Mouse (Mus musculus) liver, adult 2 months (tissue): ENCODE data around the gene Ap2s1.

Source experiments
- CTCF ChIP-seq: fragments of 200-500 bp; IDR thresholded peaks from 2 replicates; pipeline ENCODE4 v1.5.1; 2011; ENCODE audit warnings: low read depth, low read length, control low read depth
- POLR2A ChIP-seq: fragments of 200-500 bp; IDR thresholded peaks from 2 replicates; pipeline ENCODE4 v1.6.1; 2011; ENCODE audit warnings: low read length, control low read depth; ENCODE audit not compliant: insufficient read depth; ENCODE audit errors: extremely low read depth

DNA sequence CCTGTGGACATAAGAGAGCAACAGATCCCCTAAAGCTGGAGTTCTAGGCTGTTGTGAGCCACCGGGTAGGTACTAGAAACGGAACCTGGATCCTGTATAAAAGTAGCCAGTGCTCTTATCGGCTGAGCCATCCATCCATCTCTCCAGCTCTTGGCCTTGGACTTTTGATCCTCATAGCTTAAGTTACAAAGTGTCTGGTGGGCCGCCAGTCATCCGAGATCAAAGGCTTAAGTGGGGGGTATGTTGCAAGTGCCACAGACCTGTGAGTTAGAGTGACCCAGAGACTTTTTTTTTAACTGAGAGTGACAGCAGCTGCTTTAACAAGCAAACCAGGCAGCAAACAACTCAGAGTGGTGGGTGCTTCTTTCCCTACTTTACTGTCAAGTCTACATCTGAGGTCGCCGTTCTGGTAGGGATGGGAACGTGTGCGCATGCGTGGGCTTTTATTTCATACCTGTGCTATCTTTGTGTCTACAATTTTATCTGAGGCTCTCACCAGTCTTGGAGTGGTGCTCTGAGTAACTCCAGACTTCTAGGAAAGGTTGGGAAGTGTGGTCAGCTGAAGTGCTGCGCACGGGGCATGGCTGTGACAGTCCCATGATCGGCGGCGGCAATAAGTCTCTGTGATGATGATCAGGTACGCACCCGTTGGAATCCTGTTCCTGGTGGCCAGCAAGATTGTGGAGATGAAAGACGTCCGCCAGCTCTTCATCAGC, 55.0 kb downstream of the Ap2s1 start:
- TF ChIP-seq CTCF = no peak
- no peak for TF ChIP-seq POLR2A
